17 mouse cellular contexts compared by ENCODE assay signal in genomic region chr9:51422553-51422952, GRCm38 (mm10).
DNase-seq lines count a peak whose midpoint lies in the region; ATAC-seq lines count a peak whose summit lies in the region.
"Had no signal": no experiment of that assay in that cellular context is flagged by ENCODE, and none has a peak within 500 bp of the region (broad histone marks: within the 10 kb centered on the region; RNA-seq: fewer than 3 reads in every experiment).

No protein-coding gene starts in this region.

- 66% methylated on average over 3 of the region's 3 CpGs for WGBS in heart, embryonic 11.5 days (ENCODE audit: insufficient replicate concordance)
- 51% methylated on average over 3 of the region's 3 CpGs for WGBS in limb, embryonic 15.5 days

- H3K27me3 ChIP-seq in heart, embryonic 11.5 days (ENCODE audit: control insufficient read depth, insufficient read depth, low read length): no peaks in the 10 kb centered on the region
- no peaks in the 10 kb centered on the region for H3K27me3 ChIP-seq in limb, embryonic 15.5 days
- H3K27me3 ChIP-seq: forebrain, embryonic 12.5 days; heart, embryonic 12.5 days had no signal

- H3K9me3 ChIP-seq in heart, embryonic 11.5 days (replicated peaks; ENCODE audit: control insufficient read depth, low read length): no peaks in the 10 kb centered on the region
- no peaks in the 10 kb centered on the region for H3K9me3 ChIP-seq in limb, embryonic 15.5 days
- H3K9me3 ChIP-seq: forebrain, embryonic 12.5 days; heart, embryonic 12.5 days; hindbrain, embryonic 10.5 days had no signal

- H3K4me2 ChIP-seq in heart, embryonic 11.5 days: no peak overlapping the region
- no peak overlapping the region for H3K4me2 ChIP-seq in limb, embryonic 15.5 days
- H3K4me2 ChIP-seq: forebrain, embryonic 12.5 days; heart, embryonic 12.5 days; hindbrain, embryonic 14.5 days had no signal

- ATAC-seq in heart, embryonic 11.5 days (replicated peaks; ENCODE audit: insufficient number of reproducible peaks, low FRiP score, low TSS enrichment): no peak
- ATAC-seq in limb, embryonic 15.5 days (ENCODE audit: insufficient number of reproducible peaks, low FRiP score, low TSS enrichment, low read depth): no peak
- ATAC-seq: forebrain, embryonic 16.5 days had no signal

- no peak overlapping the region for H3K9ac ChIP-seq in heart, embryonic 11.5 days (ENCODE audit: low read depth, low read length)
- H3K9ac ChIP-seq in limb, embryonic 15.5 days: no peak overlapping the region
- H3K9ac ChIP-seq: forebrain, embryonic 12.5 days; heart, embryonic 12.5 days; hindbrain, embryonic 14.5 days had no signal

- H3K4me3 ChIP-seq in heart, embryonic 11.5 days (ENCODE audit: low read depth, low read length): no peak overlapping the region
- H3K4me3 ChIP-seq in limb, embryonic 15.5 days: no peak overlapping the region
- H3K4me3 ChIP-seq: forebrain, embryonic 12.5 days; heart, adult 2 months; heart, embryonic 12.5 days; hindbrain, embryonic 10.5 days had no signal

- no peaks in the 10 kb centered on the region for H3K36me3 ChIP-seq in heart, embryonic 11.5 days (ENCODE audit: control insufficient read depth, insufficient read depth, low read length)
- no peaks in the 10 kb centered on the region for H3K36me3 ChIP-seq in limb, embryonic 15.5 days
- H3K36me3 ChIP-seq: forebrain, embryonic 12.5 days; heart, embryonic 12.5 days; hindbrain, embryonic 10.5 days had no signal

- no peaks in the 10 kb centered on the region for H3K4me1 ChIP-seq in heart, embryonic 11.5 days (ENCODE audit: control insufficient read depth, insufficient read depth, low read length)
- H3K4me1 ChIP-seq in limb, embryonic 15.5 days: 0 out of 2 replicates have a peak, but pooled peaks cover 3% of the 10 kb centered on the region
- H3K4me1 ChIP-seq: forebrain, embryonic 12.5 days; heart, embryonic 12.5 days; hindbrain, embryonic 10.5 days had no signal

- no peak overlapping the region for H3K27ac ChIP-seq in heart, embryonic 11.5 days (ENCODE audit: low read depth, low read length)
- 0 out of 2 replicates have a peak overlapping the region, but pooled peaks have one; percentile 17 for H3K27ac ChIP-seq in limb, embryonic 15.5 days
- H3K27ac ChIP-seq: forebrain, embryonic 12.5 days; heart, adult 2 months; hindbrain, embryonic 10.5 days; hindbrain, embryonic 14.5 days had no signal

- peak; percentile 25 for DNase-seq in heart, adult 11 months
- DNase-seq in right cerebral cortex, postnatal 25 days: peak; percentile 10
- no peak for DNase-seq in right cerebral cortex, postnatal 4 days
- DNase-seq in layer of hippocampus, adult 9-10 months (ENCODE audit: low spot score): no peak
- DNase-seq: adrenal gland, adult 2 months; adrenal gland, postnatal 25 days; cerebellum, adult 2 months; cerebellum, postnatal 10 days; gastrocnemius, postnatal 10 days; heart, adult 2 months had no signal

Comparison
In these comparisons a context has a peak if more than half of its experiments do, and no peak if none do; other contexts are left out.
1. DNase-seq: peak in heart, adult 11 months (single experiment) and right cerebral cortex, postnatal 25 days (single experiment); none in right cerebral cortex, postnatal 4 days (single experiment) and layer of hippocampus, adult 9-10 months (single experiment).